Mouse (Mus musculus) liver, embryonic 14.5 days (tissue): Measurements from ENCODE around the gene Stxbp1. TPM values are rescaled to one million over a fixed set of nuclear protein-coding genes. Genes with fewer than 3 reads are reported as not detected.

Experiments used
- ATAC-seq: fragments of 200-750 bp; cut with Nextera tagmentation; 2 replicates; pipeline ENCODE4 v1.8.0; 2017; ENCODE audit warnings: moderate number of reproducible peaks, mild to moderate bottlenecking, moderate library complexity; ENCODE audit not compliant: insufficient read depth
- DNase-seq, 3 experiments: peaks; one replicate each; pipeline ENCODE4 v3.0.0-alpha.2; 2012 to 2013; ENCODE audit warnings: low read depth in 3 of 3, low spot score in 3 of 3
- H3K27ac ChIP-seq: fragments of 300-500 bp; sonication (generic); 2 replicates; pipeline ENCODE4 v1.5.1; 2014; ENCODE audit warnings: moderate library complexity, mild to moderate bottlenecking, control low read depth, inconsistent platforms
- H3K27me3 ChIP-seq: fragments of 300-500 bp; sonication (generic); 2 replicates; pipeline ENCODE4 v1.6.1; 2014; ENCODE audit warnings: mild to moderate bottlenecking, low read length, moderate library complexity; ENCODE audit not compliant: control insufficient read depth, insufficient read depth
- H3K36me3 ChIP-seq: fragments of 300-500 bp; sonication (generic); replicated peaks from 2 replicates; pipeline ENCODE4 v1.6.1; 2014; ENCODE audit warnings: low read depth; ENCODE audit not compliant: control insufficient read depth, insufficient read depth
- H3K4me1 ChIP-seq, 2 experiments: fragments of 200-500 bp in 1 of 2; fragments of 300-500 bp in 1 of 2; sonication (generic) in 1 of 2; replicated peaks; 2 replicates each; pipeline ENCODE4 v1.6.1; 2012 to 2014; ENCODE audit warnings: antibody characterized with exemption in 1 of 2, inconsistent platforms in 1 of 2, low read length in 1 of 2; ENCODE audit not compliant: control insufficient read depth in 2 of 2, insufficient read depth in 2 of 2
- H3K4me2 ChIP-seq: fragments of 300-500 bp; sonication (generic); 2 replicates; pipeline ENCODE4 v1.6.1; 2014; ENCODE audit warnings: low read depth, mild to moderate bottlenecking, control low read depth, moderate library complexity
- H3K4me3 ChIP-seq, 2 experiments: fragments of 200-500 bp in 1 of 2; fragments of 300-500 bp in 1 of 2; sonication (generic) in 1 of 2; 2 replicates each; pipeline ENCODE4 v1.5.1; 2012 to 2014; ENCODE audit warnings: low read depth in 2 of 2, low read length in 2 of 2, mild to moderate bottlenecking in 2 of 2, control low read depth in 1 of 2, inconsistent platforms in 1 of 2, moderate library complexity in 1 of 2; ENCODE audit not compliant: insufficient read depth in 1 of 2
- H3K9ac ChIP-seq: fragments of 300-500 bp; sonication (generic); replicated peaks from 2 replicates; pipeline ENCODE4 v1.6.1; 2014; ENCODE audit warnings: mild to moderate bottlenecking, control low read depth, moderate library complexity
- H3K9me3 ChIP-seq: fragments of 300-500 bp; sonication (generic); 2 replicates; pipeline ENCODE4 v1.6.1; 2016; ENCODE audit warnings: low read length, mixed read lengths; ENCODE audit not compliant: control insufficient read depth
- CTCF ChIP-seq: IDR thresholded peaks from 2 replicates; pipeline ENCODE4 v1.5.1; 2016; ENCODE audit warnings: antibody characterized with exemption, low read depth, control low read depth
- EP300 ChIP-seq: IDR thresholded peaks from 2 replicates; pipeline ENCODE4 v1.6.1; 2016; ENCODE audit warnings: antibody characterized with exemption, low read depth
- whole genome bisulfite sequencing: fragments of 180-500 bp; shearing (Covaris S2); extraction: QIAGEN DNeasy Blood & Tissue Kit; methylation state at CpG from one replicate; pipeline ENCODE4 v1.1.7; 2014; ENCODE audit not compliant: insufficient replicate concordance; 5-methylcytosine and 5-hydroxymethylcytosine counted together
- polyA plus RNA-seq, 2 experiments: library from polyadenylated mRNA; depleted of rRNA in 1 of 2; stranded (reverse) in 1 of 2; unstranded in 1 of 2; fragments of >200 nt; fragmentation: Nextera tagmentation in 1 of 2; extraction: Ambion mirVana in 1 of 2; gene quantifications; 2 replicates each; pipeline versions ENCODE4 v1.2.1 to v1.2.3; 2012 to 2014

Gene Stxbp1
- polyA plus RNA-seq, 2 experiments = 2.1 to 2.6 TPM

GRCm38 (mm10) chr2:32742173-32742531 is 104.9 kb downstream of the Stxbp1 start:
- Histone ChIP-seq H3K9ac (no peak overlapping the region), H3K36me3 (no peaks in the 10 kb centered on the region), H3K4me3 (no peak overlapping the region), H3K27me3 (peaks cover 5% of the 10 kb centered on the region; the same call in 1 of the 2 replicates), H3K4me1 (no peaks in the 10 kb centered on the region), H3K4me2 (no peak overlapping the region), H3K27ac (no peak overlapping the region), H3K9me3 (no peaks in the 10 kb centered on the region)
- DNase-seq (no peak), ATAC-seq (no peak)
- 72% methylated on average over 18 of the region's 18 CpGs for WGBS
- no peak for TF ChIP-seq EP300
- no peak for TF ChIP-seq CTCF

DNA sequence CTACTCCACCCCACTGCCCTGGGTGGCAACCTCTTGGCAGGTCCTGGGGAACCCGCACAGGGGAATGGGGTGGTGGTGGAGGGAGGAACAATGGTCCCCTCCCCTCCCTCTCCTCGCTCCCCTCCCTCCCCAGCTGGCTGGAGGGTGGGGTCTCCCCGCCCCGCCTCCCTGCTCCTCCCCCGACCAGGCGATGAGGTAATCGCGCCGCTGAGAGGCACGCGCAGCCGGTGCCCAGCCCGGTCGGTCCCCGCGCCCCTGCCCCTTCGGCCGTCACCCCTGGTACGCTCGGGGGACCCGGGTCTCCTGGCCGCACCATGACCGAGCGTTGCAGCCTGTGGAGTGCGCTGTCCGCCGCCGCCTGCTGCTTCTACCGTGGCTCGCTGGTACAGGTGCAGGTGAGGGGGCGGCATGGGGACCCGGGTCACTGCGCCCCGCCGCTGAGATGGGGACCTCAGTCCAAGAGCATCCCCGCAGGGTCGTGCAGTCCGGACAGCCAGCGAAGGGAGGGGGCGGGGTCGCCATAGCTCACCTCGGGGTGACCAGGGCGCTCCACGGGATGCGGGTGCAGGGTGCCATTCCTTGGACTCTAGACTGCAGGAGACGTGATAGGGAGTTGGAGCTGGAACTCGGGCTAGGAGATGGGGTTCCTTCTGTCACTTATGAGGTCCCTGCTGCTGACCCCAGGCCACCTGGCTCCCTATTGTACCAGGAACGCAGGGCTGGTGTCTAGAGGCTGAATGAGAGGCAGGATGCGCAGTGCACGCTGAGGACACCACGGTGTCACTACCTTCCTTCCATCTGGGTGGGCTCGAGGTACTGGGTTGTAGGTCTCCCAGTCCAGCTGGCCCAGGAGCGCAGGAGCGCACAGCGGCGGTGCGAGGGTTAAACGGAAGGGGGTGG is 105.5 kb downstream of the Stxbp1 start:
- no peaks in the 10 kb centered on the region for H3K36me3 ChIP-seq
- no peak for ATAC-seq
- H3K4me1 ChIP-seq = no peaks in the 10 kb centered on the region; a peak in 1 of 4 replicates
- peak overlapping the region; percentile 42 for H3K4me2 ChIP-seq
- H3K9ac ChIP-seq = no peak overlapping the region
- 39% methylated on average over 58 of the region's 58 CpGs for WGBS
- peak overlapping the region in 1 of 2 experiments; percentile 29; a peak in 2 of 4 replicates for H3K4me3 ChIP-seq
- TF ChIP-seq CTCF (no peak), EP300 (no peak)
- no peak for DNase-seq
- H3K27me3 ChIP-seq = peaks cover 5% of the 10 kb centered on the region; the same call in 1 of the 2 replicates
- H3K27ac ChIP-seq = no peak overlapping the region
- no peaks in the 10 kb centered on the region for H3K9me3 ChIP-seq

- Histone ChIP-seq H3K4me3 (peak within 1 kb of the TSS in 1 of 2 experiments; percentile 29; a peak in 2 of 4 replicates), H3K9ac (no peak within 1 kb of the TSS), H3K4me1 (no peaks in the 10 kb centered on the region; a peak in 1 of 4 replicates), H3K36me3 (no peaks in the 10 kb centered on the region), H3K9me3 (no peaks in the 10 kb centered on the region), H3K27ac (no peak within 1 kb of the TSS), H3K4me2 (peak within 1 kb of the TSS; percentile 42), H3K27me3 (peaks cover 5% of the 10 kb centered on the region; the same call in 1 of the 2 replicates)
- TF ChIP-seq CTCF = no peak
- no peak for DNase-seq
- no peak for ATAC-seq
- 30% methylated on average over 11 of the region's 11 CpGs for WGBS
Observed at GRCm38 (mm10) chr2:32740916-32741272, 106.2 kb downstream of the Stxbp1 start, which contains the start of gene 6330409D20Rik. 6330409D20Rik (minus strand) TSS chr2:32741016.

- no peak overlapping the region for H3K27ac ChIP-seq
- no peaks in the 10 kb centered on the region for H3K9me3 ChIP-seq
- no peaks in the 10 kb centered on the region for H3K36me3 ChIP-seq
- H3K4me3 ChIP-seq = no peak overlapping the region
- H3K27me3 ChIP-seq = peaks cover 5% of the 10 kb centered on the region; the same call in 1 of the 2 replicates
- H3K4me2 ChIP-seq = no peak overlapping the region
- DNase-seq (no peak), ATAC-seq (no peak)
- TF ChIP-seq EP300 (no peak), CTCF (no peak)
- H3K9ac ChIP-seq = no peak overlapping the region
- 55% methylated on average over 4 of the region's 4 CpGs for WGBS
- peaks cover 0 to 2% of the 10 kb centered on the region in 2 experiments; a peak in 1 of 4 replicates for H3K4me1 ChIP-seq
Observed at GRCm38 (mm10) chr2:32739311-32739710, 107.7 kb downstream of the Stxbp1 start.

Other genes starting within 250 kb of the Stxbp1 start
- gene St6galnac6, start 247.5 kb downstream of the Stxbp1 start, polyA plus RNA-seq (2012; rRNA removed) = 9.9 and 14.3 TPM in 2 replicates
- gene St6galnac6, start 247.5 kb downstream of the Stxbp1 start, polyA plus RNA-seq (2014; fragmentation: Nextera tagmentation; extraction: Ambion mirVana) = 3.2 and 4.4 TPM in 2 replicates
- 0.34 and 0.37 TPM in 2 replicates for gene Ak1, start 225.5 kb downstream of the Stxbp1 start, polyA plus RNA-seq (2012; rRNA removed)
- 0.44 and 0.59 TPM in 2 replicates for gene Ak1, start 225.5 kb downstream of the Stxbp1 start, polyA plus RNA-seq (2014; fragmentation: Nextera tagmentation; extraction: Ambion mirVana)
- gene Eng, start 200.7 kb downstream of the Stxbp1 start, polyA plus RNA-seq (2012; rRNA removed) = 15.4 and 17.6 TPM in 2 replicates
- gene Eng, start 200.7 kb downstream of the Stxbp1 start, polyA plus RNA-seq (2014; fragmentation: Nextera tagmentation; extraction: Ambion mirVana) = 13.9 and 16.5 TPM in 2 replicates
- 45.3 and 51.0 TPM in 2 replicates for gene Fpgs, start 143.1 kb downstream of the Stxbp1 start, polyA plus RNA-seq (2012; rRNA removed)
- 21.6 and 25.7 TPM in 2 replicates for gene Fpgs, start 143.1 kb downstream of the Stxbp1 start, polyA plus RNA-seq (2014; fragmentation: Nextera tagmentation; extraction: Ambion mirVana)
- 53.9 and 60.7 TPM in 2 replicates for gene Cdk9, start 134.2 kb downstream of the Stxbp1 start, polyA plus RNA-seq (2012; rRNA removed)
- gene Cdk9, start 134.2 kb downstream of the Stxbp1 start, polyA plus RNA-seq (2014; fragmentation: Nextera tagmentation; extraction: Ambion mirVana) = 36.5 and 42.0 TPM in 2 replicates
- gene Sh2d3c, start 126.2 kb downstream of the Stxbp1 start, polyA plus RNA-seq (2012; rRNA removed) = 4.7 and 5.8 TPM in 2 replicates
- gene Sh2d3c, start 126.2 kb downstream of the Stxbp1 start, polyA plus RNA-seq (2014; fragmentation: Nextera tagmentation; extraction: Ambion mirVana) = 3.5 and 5.1 TPM in 2 replicates
- gene 6330409D20Rik, start 106.2 kb downstream of the Stxbp1 start, polyA plus RNA-seq (2012; rRNA removed) = 0.07 TPM in 1 of 2 replicates, not detected in the other
- not detected in 2 replicates for gene 6330409D20Rik, start 106.2 kb downstream of the Stxbp1 start, polyA plus RNA-seq (2014; fragmentation: Nextera tagmentation; extraction: Ambion mirVana)
- gene Tor2a, start 90.0 kb downstream of the Stxbp1 start, polyA plus RNA-seq (2012; rRNA removed) = 21.2 and 30.7 TPM in 2 replicates
- gene Tor2a, start 90.0 kb downstream of the Stxbp1 start, polyA plus RNA-seq (2014; fragmentation: Nextera tagmentation; extraction: Ambion mirVana) = 25.2 and 28.1 TPM in 2 replicates
- gene Ttc16, start 71.6 kb downstream of the Stxbp1 start, polyA plus RNA-seq (2012; rRNA removed) = 0.18 and 0.22 TPM in 2 replicates
- 0.09 and 0.10 TPM in 2 replicates for gene Ttc16, start 71.6 kb downstream of the Stxbp1 start, polyA plus RNA-seq (2014; fragmentation: Nextera tagmentation; extraction: Ambion mirVana)
- 1.3 and 1.7 TPM in 2 replicates for gene Ptrh1, start 71.5 kb downstream of the Stxbp1 start, polyA plus RNA-seq (2012; rRNA removed)
- gene Ptrh1, start 71.5 kb downstream of the Stxbp1 start, polyA plus RNA-seq (2014; fragmentation: Nextera tagmentation; extraction: Ambion mirVana) = 1.9 and 2.2 TPM in 2 replicates
- gene Cfap157, start 62.8 kb downstream of the Stxbp1 start, polyA plus RNA-seq (2012; rRNA removed) = not detected in 2 replicates
- gene Cfap157, start 62.8 kb downstream of the Stxbp1 start, polyA plus RNA-seq (2014; fragmentation: Nextera tagmentation; extraction: Ambion mirVana) = not detected in 2 replicates
- gene Fam129b, start 28.9 kb upstream of the Stxbp1 start, polyA plus RNA-seq (2012; rRNA removed) = 5.7 and 5.9 TPM in 2 replicates
- gene Fam129b, start 28.9 kb upstream of the Stxbp1 start, polyA plus RNA-seq (2014; fragmentation: Nextera tagmentation; extraction: Ambion mirVana) = 2.7 and 2.9 TPM in 2 replicates
- 311 and 646 TPM in 2 replicates for gene Rpl12, start 114.3 kb upstream of the Stxbp1 start, polyA plus RNA-seq (2012; rRNA removed)
- gene Rpl12, start 114.3 kb upstream of the Stxbp1 start, polyA plus RNA-seq (2014; fragmentation: Nextera tagmentation; extraction: Ambion mirVana) = 144 and 162 TPM in 2 replicates
- gene Lrsam1, start 114.4 kb upstream of the Stxbp1 start, polyA plus RNA-seq (2012; rRNA removed) = 1.9 and 2.5 TPM in 2 replicates
- gene Lrsam1, start 114.4 kb upstream of the Stxbp1 start, polyA plus RNA-seq (2014; fragmentation: Nextera tagmentation; extraction: Ambion mirVana) = 1.1 and 1.8 TPM in 2 replicates
- 5.1 and 7.2 TPM in 2 replicates for gene Slc2a8, start 134.8 kb upstream of the Stxbp1 start, polyA plus RNA-seq (2012; rRNA removed)
- gene Slc2a8, start 134.8 kb upstream of the Stxbp1 start, polyA plus RNA-seq (2014; fragmentation: Nextera tagmentation; extraction: Ambion mirVana) = 4.9 and 6.8 TPM in 2 replicates